Mouse (Mus musculus): ENCODE measurements around the gene Hist2h2aa2.

Gene Hist2h2aa2

DNA sequence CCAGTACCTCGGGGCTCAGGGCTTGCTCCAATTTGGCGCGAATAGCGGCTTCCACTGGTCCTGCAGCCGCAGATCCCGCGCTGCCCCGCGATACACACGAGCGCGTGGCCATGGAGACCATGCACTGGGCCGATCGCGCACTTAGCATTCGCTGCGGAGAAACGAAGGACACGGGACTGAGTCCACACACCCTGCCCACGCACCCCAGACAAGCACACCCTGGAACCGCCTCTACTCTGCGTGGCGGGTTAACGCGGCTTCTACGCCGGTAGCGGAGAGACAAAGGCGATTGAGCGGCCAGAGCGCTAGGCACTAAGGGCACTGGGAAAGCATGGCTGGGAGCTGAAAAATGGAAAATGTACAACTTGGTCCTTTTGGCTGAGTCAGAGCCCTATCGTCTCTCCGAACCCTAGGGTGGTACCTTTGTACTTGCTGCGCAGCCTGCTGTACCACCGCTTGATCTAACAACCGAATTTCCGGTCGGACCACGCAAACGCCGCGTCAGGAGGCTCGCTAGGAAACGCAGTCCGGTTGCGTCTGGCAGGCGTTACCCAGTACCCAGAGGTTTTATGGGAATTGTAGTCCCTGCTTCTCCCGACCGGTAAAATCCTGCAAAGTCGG lies 42.8 kb downstream of the Hist2h2aa2 start:
- DNase-seq (ENCODE audit: low read depth) = peak; percentile 95

GRCm38 (mm10) chr3:96196437-96197128 lies 43.5 kb downstream of the Hist2h2aa2 start:
- DNase-seq (ENCODE audit: low read depth) = no peak

DNA sequence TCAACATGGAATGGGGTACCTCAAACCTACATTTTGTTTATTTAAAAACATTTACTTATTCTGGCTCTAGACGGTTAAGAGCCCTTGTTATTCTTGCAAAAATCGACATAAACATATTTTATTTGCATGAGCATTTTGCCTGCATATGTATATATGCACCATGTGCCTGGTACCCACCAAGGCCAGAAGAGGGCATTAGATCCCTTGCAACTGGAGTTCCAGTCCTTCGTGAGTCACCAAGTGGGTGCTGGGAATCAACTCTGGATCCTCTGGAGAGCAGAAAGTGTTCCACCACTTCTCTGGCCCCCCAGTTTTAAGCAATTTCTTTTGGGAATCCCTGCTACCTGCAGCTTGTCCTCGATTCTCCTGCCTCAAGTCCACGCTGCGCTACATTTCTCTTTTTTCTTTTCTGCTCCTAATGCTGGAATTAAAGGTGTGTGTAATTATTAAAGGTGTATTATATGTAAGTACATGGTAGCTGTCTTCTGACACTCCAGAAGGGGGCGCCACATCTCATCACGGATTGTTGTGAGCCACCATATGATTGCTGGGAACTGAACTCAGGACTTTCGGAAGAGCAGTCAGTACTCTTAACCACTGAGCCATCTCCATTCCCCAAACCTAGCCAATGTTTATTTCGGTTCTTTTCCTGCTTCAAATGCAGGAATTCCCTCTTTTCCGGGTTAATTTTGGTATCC lies 44.3 kb downstream of the Hist2h2aa2 start:
- no peak for DNase-seq (ENCODE audit: low read depth)

GRCm38 (mm10) chr3:96194966-96195365 lies 45.1 kb downstream of the Hist2h2aa2 start:
- no peak for DNase-seq (ENCODE audit: low read depth)

DNA sequence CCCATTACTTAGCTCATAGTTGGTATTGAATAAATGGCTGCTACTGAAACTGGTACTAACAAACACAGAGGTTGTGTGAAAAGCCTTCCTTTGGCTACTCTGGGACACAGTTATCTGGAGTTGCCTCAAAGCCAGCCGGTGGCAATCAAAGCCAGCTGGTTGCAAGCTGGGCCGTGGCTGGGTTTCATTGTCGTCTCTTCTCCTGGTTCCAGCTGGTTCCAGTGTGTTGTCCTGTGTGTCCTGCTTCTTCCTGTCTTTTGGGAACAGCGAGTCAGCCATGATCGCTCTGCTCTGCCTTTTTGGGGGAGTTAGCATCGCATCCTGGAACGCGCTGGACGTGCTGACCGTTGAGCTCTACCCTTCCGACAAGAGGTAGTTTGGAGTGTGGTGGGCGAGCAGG lies 47.1 kb downstream of the Hist2h2aa2 start:
- no peak for DNase-seq (ENCODE audit: low read depth)
